Comparison of ENCODE assay signal across 9 mouse cellular contexts in the genomic region with DNA sequence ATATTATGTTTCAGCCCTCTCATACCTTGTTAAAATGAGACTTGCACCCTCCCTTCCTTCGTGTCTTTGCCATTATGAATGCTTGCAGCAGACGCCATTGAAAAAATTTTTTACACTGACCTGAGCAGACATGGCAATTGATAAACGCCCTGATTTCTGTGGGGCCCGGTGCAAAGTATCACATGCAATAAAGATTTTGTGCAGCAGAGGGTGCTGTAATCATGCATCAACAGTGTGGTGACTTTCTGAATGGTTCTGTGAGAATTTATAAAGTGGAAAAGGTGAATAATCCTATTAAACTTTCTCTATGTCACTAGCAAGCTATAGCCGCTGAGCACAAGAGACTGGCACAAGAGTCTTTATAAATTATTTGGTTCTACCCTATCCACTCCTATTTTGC. TPM values are rescaled to one million over a fixed set of nuclear protein-coding genes. Genes with fewer than 3 reads are reported as not detected.
A peak's percentile ranks its signal among the peaks of the same experiment; 100 is the strongest.
DNase-seq lines count a peak whose midpoint lies in the region; ATAC-seq and TF ChIP-seq lines count a peak whose summit lies in the region.
"Had no signal": no experiment of that assay in that cellular context is flagged by ENCODE, and none has a peak within 500 bp of the region (broad histone marks: within the 10 kb centered on the region; RNA-seq: fewer than 3 reads in every experiment).

No protein-coding gene starts in this region.

- H3K36me3 ChIP-seq in intestine, postnatal 0 days (ENCODE audit: control insufficient read depth, insufficient read depth) = no peaks in the 10 kb centered on the region
- H3K36me3 ChIP-seq in intestine, embryonic 16.5 days (ENCODE audit: control insufficient read depth, insufficient read depth, low read length) = no peaks in the 10 kb centered on the region
- no peaks in the 10 kb centered on the region for H3K36me3 ChIP-seq in midbrain, embryonic 16.5 days (ENCODE audit: control insufficient read depth, insufficient read depth, low read length)
- H3K36me3 ChIP-seq: limb, embryonic 13.5 days had no signal

- no peak overlapping the region for H3K4me2 ChIP-seq in intestine, postnatal 0 days (replicated peaks; ENCODE audit: low read depth)
- H3K4me2 ChIP-seq in intestine, embryonic 16.5 days (ENCODE audit: low read depth, low read length) = no peak overlapping the region
- no peak overlapping the region for H3K4me2 ChIP-seq in midbrain, embryonic 16.5 days (ENCODE audit: low read length)
- H3K4me2 ChIP-seq: limb, embryonic 13.5 days had no signal

- H3K27ac ChIP-seq in intestine, postnatal 0 days (ENCODE audit: low read depth, low read length) = no peak overlapping the region
- no peak overlapping the region for H3K27ac ChIP-seq in intestine, embryonic 16.5 days (ENCODE audit: low read length)
- H3K27ac ChIP-seq in midbrain, embryonic 16.5 days (ENCODE audit: low read length) = no peak overlapping the region
- H3K27ac ChIP-seq: limb, embryonic 13.5 days had no signal

- no peak overlapping the region for H3K9ac ChIP-seq in intestine, postnatal 0 days (ENCODE audit: low read depth, low read length)
- no peak overlapping the region for H3K9ac ChIP-seq in intestine, embryonic 16.5 days (ENCODE audit: low read depth, low read length)
- no peak overlapping the region for H3K9ac ChIP-seq in midbrain, embryonic 16.5 days (ENCODE audit: low read depth, low read length)
- H3K9ac ChIP-seq: limb, embryonic 13.5 days had no signal

- no peak overlapping the region for H3K4me3 ChIP-seq in intestine, postnatal 0 days (ENCODE audit: low read depth, low read length)
- no peak overlapping the region for H3K4me3 ChIP-seq in intestine, embryonic 16.5 days (ENCODE audit: low read length)
- no peak overlapping the region for H3K4me3 ChIP-seq in midbrain, embryonic 16.5 days (ENCODE audit: low read depth, low read length)
- H3K4me3 ChIP-seq: limb, embryonic 13.5 days had no signal

- no peak for ATAC-seq in intestine, postnatal 0 days
- no peak for ATAC-seq in intestine, embryonic 16.5 days
- ATAC-seq in midbrain, embryonic 16.5 days = 0 out of 2 replicates have a peak, but pooled peaks have one; percentile 32

- WGBS in intestine, postnatal 0 days = 17% methylated on average over 5 of the region's 5 CpGs
- WGBS in intestine, embryonic 16.5 days = 17% methylated on average over 5 of the region's 5 CpGs
- 15% methylated on average over 5 of the region's 5 CpGs for WGBS in large intestine, adult 2 months
- 22% methylated on average over 5 of the region's 5 CpGs for WGBS in midbrain, embryonic 16.5 days

- H3K27me3 ChIP-seq in intestine, postnatal 0 days (replicated peaks; ENCODE audit: control insufficient read depth, insufficient read depth, low read length) = no peaks in the 10 kb centered on the region
- no peaks in the 10 kb centered on the region for H3K27me3 ChIP-seq in intestine, embryonic 16.5 days (replicated peaks; ENCODE audit: control insufficient read depth, insufficient read depth, low read length)
- H3K27me3 ChIP-seq in midbrain, embryonic 16.5 days (ENCODE audit: control insufficient read depth, insufficient read depth, low read depth, low read length) = no peaks in the 10 kb centered on the region
- H3K27me3 ChIP-seq: limb, embryonic 13.5 days had no signal

- no peaks in the 10 kb centered on the region for H3K4me1 ChIP-seq in intestine, postnatal 0 days (replicated peaks; ENCODE audit: control insufficient read depth, insufficient read depth, low read length)
- no peaks in the 10 kb centered on the region for H3K4me1 ChIP-seq in intestine, embryonic 16.5 days (ENCODE audit: control insufficient read depth, insufficient read depth, low read length)
- H3K4me1 ChIP-seq in midbrain, embryonic 16.5 days (ENCODE audit: control insufficient read depth, insufficient read depth, low read length) = no peaks in the 10 kb centered on the region
- H3K4me1 ChIP-seq: limb, embryonic 13.5 days had no signal

- TF ChIP-seq CTCF in intestine, postnatal 0 days (IDR thresholded peaks at IDR 0.05; ENCODE audit: low read depth) = peak; percentile 77

- no peaks in the 10 kb centered on the region for H3K9me3 ChIP-seq in intestine, postnatal 0 days (ENCODE audit: control insufficient read depth)
- no peaks in the 10 kb centered on the region for H3K9me3 ChIP-seq in intestine, embryonic 16.5 days (ENCODE audit: control insufficient read depth, low read length)
- H3K9me3 ChIP-seq in midbrain, embryonic 16.5 days (replicated peaks; ENCODE audit: control insufficient read depth, low read length, poor library complexity, severe bottlenecking) = no peaks in the 10 kb centered on the region
- H3K9me3 ChIP-seq: limb, embryonic 13.5 days had no signal

- peak; percentile 62 to 63 for DNase-seq in B cell, adult 2 months
- peak; percentile 10 for DNase-seq in Muller cell, postnatal 12 days (ENCODE audit: inconsistent ontology term)
- peak; percentile 10 to 47 for DNase-seq in cerebellum, postnatal 36 days
- DNase-seq in large intestine, adult 2 months (ENCODE audit: low read depth, low spot score) = peak; percentile 10
- DNase-seq in spleen, adult 12 weeks (ENCODE audit: low spot score) = no peak

RNA-seq across cellular contexts. Expression of gene Tma16, which starts 35.6 kb away (rescaled TPM):
- polyA plus RNA-seq in intestine, postnatal 0 days (2015; fragmentation: Nextera tagmentation; extraction: Ambion mirVana) = 3.6 and 4.2 TPM in 2 replicates
- polyA plus RNA-seq in intestine, embryonic 16.5 days (2015; fragmentation: Nextera tagmentation; extraction: Ambion mirVana) = 9.5 and 11.3 TPM in 2 replicates
- polyA plus RNA-seq in large intestine, adult 2 months (2012; rRNA removed) = 1.2 and 1.5 TPM in 2 replicates
- polyA plus RNA-seq in midbrain, embryonic 16.5 days (2015; fragmentation: Nextera tagmentation; extraction: Ambion mirVana) = 10.6 and 11.4 TPM in 2 replicates
